Mouse (Mus musculus) left cerebral cortex, adult 2 months (tissue): ENCODE measurements around the gene Dock8. TPM values are rescaled to one million over a fixed set of nuclear protein-coding genes. Genes with fewer than 3 reads are reported as not detected.
"Not testable (repeated sequence)": the region's sequence is repeated elsewhere in the genome, so short reads cannot be mapped to it uniquely, and the experiment has no call there.

Experiments
- DNase-seq, 2 experiments: peaks; one replicate each; pipeline ENCODE4 v3.0.0; 2021 to 2022; ENCODE audit warnings: low spot score in 2 of 2, mixed read lengths in 1 of 2; ENCODE audit errors: extremely low spot score in 1 of 2
- H3K27ac ChIP-seq: fragments of 200-600 bp; 2 replicates; pipeline ENCODE4 v1.8.1; 2022
- H3K4me3 ChIP-seq: fragments of 200-600 bp; 2 replicates; pipeline ENCODE4 v1.8.1; 2022
- CTCF ChIP-seq: fragments of 200-600 bp; IDR thresholded peaks from 2 replicates; pipeline ENCODE4 v1.8.1; 2022; ENCODE audit warnings: antibody characterized with exemption, mild to moderate bottlenecking, moderate library complexity
- intact Hi-C: fragments of 180-260 bp; cut with DNase I; formaldehyde crosslinking; loops from one replicate; pipeline ENCODE4 v1.15.1; 2025
- total RNA-seq, 2 experiments: library from RNA; stranded (reverse); gene quantifications; 2 replicates each; pipeline ENCODE4 v1.2.3; 2021

The Dock8 gene
- total RNA-seq, 2 experiments from 2014 or later = 3.5 to 4.6 TPM

GRCm38 (mm10) chr19:25002828-25003227 is 3.5 kb downstream of the Dock8 start:
- no peak for DNase-seq
- no peak overlapping the region for H3K4me3 ChIP-seq
- intact Hi-C loops = no loop called here
- no peak overlapping the region for H3K27ac ChIP-seq
- no peak for TF ChIP-seq CTCF

GRCm38 (mm10) chr19:25003810-25004209 is 4.5 kb downstream of the Dock8 start:
- no peak overlapping the region for H3K4me3 ChIP-seq
- intact Hi-C loops = no loop called here
- no peak for TF ChIP-seq CTCF
- DNase-seq = no peak
- H3K27ac ChIP-seq = no peak overlapping the region

- no peak overlapping the region for H3K4me3 ChIP-seq
- H3K27ac ChIP-seq = no peak overlapping the region
- intact Hi-C loops = no loop called here
- DNase-seq = no peak
- TF ChIP-seq CTCF = no peak
Measured at GRCm38 (mm10) chr19:25006686-25007085, 7.4 kb downstream of the Dock8 start.

GRCm38 (mm10) chr19:25008509-25008908 is 9.2 kb downstream of the Dock8 start:
- intact Hi-C loops = no loop called here
- no peak for DNase-seq
- H3K4me3 ChIP-seq = no peak overlapping the region
- no peak for TF ChIP-seq CTCF
- no peak overlapping the region for H3K27ac ChIP-seq

- no peak overlapping the region for H3K27ac ChIP-seq
- no peak for TF ChIP-seq CTCF
- intact Hi-C loops = no loop called here
- no peak overlapping the region for H3K4me3 ChIP-seq
- no peak for DNase-seq
Measured at GRCm38 (mm10) chr19:25022766-25023165, 23.4 kb downstream of the Dock8 start.

- intact Hi-C loops = no loop called here
- no peak overlapping the region for H3K4me3 ChIP-seq
- TF ChIP-seq CTCF = no peak
- no peak overlapping the region for H3K27ac ChIP-seq
- DNase-seq = no peak
Measured at GRCm38 (mm10) chr19:25031765-25032164, 32.4 kb downstream of the Dock8 start.

- intact Hi-C loops, DNase-seq, H3K4me3 ChIP-seq, H3K27ac ChIP-seq: not testable (repeated sequence)
Measured at GRCm38 (mm10) chr19:25033008-25033407, 33.7 kb downstream of the Dock8 start.

GRCm38 (mm10) chr19:25035825-25036224 is 36.5 kb downstream of the Dock8 start:
- Histone ChIP-seq H3K27ac (no peak overlapping the region), H3K4me3 (no peak overlapping the region)
- DNase-seq = no peak
- intact Hi-C loops = no loop called here
- no peak for TF ChIP-seq CTCF

GRCm38 (mm10) chr19:25036784-25037183 is 37.5 kb downstream of the Dock8 start:
- no peak overlapping the region for H3K4me3 ChIP-seq
- no peak for DNase-seq
- H3K27ac ChIP-seq = no peak overlapping the region
- TF ChIP-seq CTCF = no peak
- intact Hi-C loops = no loop called here

- no peak overlapping the region for H3K4me3 ChIP-seq
- intact Hi-C loops = no loop called here
- TF ChIP-seq CTCF = no peak
- no peak for DNase-seq
- H3K27ac ChIP-seq = no peak overlapping the region
Measured at GRCm38 (mm10) chr19:25037249-25037648, 37.9 kb downstream of the Dock8 start.

GRCm38 (mm10) chr19:25038293-25038692 is 39.0 kb downstream of the Dock8 start:
- Histone ChIP-seq H3K4me3 (no peak overlapping the region), H3K27ac (no peak overlapping the region)
- DNase-seq = no peak
- intact Hi-C loops = no loop called here
- no peak for TF ChIP-seq CTCF

- no peak overlapping the region for H3K4me3 ChIP-seq
- H3K27ac ChIP-seq = no peak overlapping the region
- TF ChIP-seq CTCF = no peak
- intact Hi-C loops = no loop called here
- no peak for DNase-seq
Measured at GRCm38 (mm10) chr19:25041209-25041608, 41.9 kb downstream of the Dock8 start.

- Histone ChIP-seq H3K4me3 (no peak overlapping the region), H3K27ac (no peak overlapping the region)
- no peak for TF ChIP-seq CTCF
- DNase-seq = no peak
- intact Hi-C loops = no loop called here
Measured at GRCm38 (mm10) chr19:25042973-25043372, 43.6 kb downstream of the Dock8 start.

GRCm38 (mm10) chr19:25044057-25044456 is 44.7 kb downstream of the Dock8 start:
- DNase-seq = no peak

More at GRCm38 (mm10) chr19:25044057-25044456, 44.7 kb downstream of the Dock8 start:
- no peak overlapping the region for H3K4me3 ChIP-seq
- intact Hi-C loops = no loop called here
- no peak for TF ChIP-seq CTCF
- no peak overlapping the region for H3K27ac ChIP-seq
